13 mouse cellular contexts compared by ENCODE assay signal in the genomic region with DNA sequence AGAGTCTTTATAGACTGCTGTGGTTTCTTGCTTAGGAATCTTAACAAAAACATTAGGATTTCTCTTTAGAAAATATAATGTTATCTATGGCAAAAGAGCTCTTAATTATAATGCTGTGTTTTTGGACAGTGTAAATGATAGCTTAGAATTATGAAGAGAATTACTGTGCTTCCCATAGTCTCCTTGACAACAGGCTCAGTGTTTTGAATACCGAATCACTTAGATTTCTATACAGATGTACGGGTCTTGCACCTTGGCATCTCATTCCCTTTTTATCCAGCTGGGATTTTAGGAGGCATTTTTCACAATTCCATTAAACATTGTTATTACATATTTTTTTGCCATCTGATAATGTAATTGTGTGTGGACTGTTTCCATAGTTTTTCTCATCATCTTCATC.
"Had no signal": no experiment of that assay in that cellular context is flagged by ENCODE, and none has a peak within 500 bp of the region (broad histone marks: within the 10 kb centered on the region; RNA-seq: fewer than 3 reads in every experiment).

No protein-coding gene starts in this region.

- DNase-seq: kidney, adult 9 months; kidney, postnatal 36 days; lung, embryonic 14.5 days; lung, postnatal 10 days; lung, postnatal 4 days; spleen, adult 18-20 months; thymus, adult 18-20 months; thymus, postnatal 14 days had no signal

- H3K4me3 ChIP-seq: limb, embryonic 15.5 days; liver, embryonic 12.5 days; midbrain, embryonic 12.5 days; neural tube, embryonic 13.5 days had no signal

- H3K27ac ChIP-seq: kidney, postnatal 0 days; limb, embryonic 15.5 days; liver, embryonic 12.5 days had no signal

- H3K9me3 ChIP-seq: limb, embryonic 15.5 days; liver, embryonic 12.5 days; midbrain, embryonic 12.5 days; neural tube, embryonic 13.5 days had no signal

- H3K9ac ChIP-seq: limb, embryonic 15.5 days; liver, embryonic 12.5 days; lung, embryonic 14.5 days; midbrain, embryonic 12.5 days; neural tube, embryonic 13.5 days had no signal

- ATAC-seq: liver, embryonic 12.5 days had no signal

- H3K4me2 ChIP-seq: limb, embryonic 15.5 days; liver, embryonic 12.5 days; lung, embryonic 14.5 days; midbrain, embryonic 12.5 days; neural tube, embryonic 13.5 days had no signal

- H3K4me1 ChIP-seq: liver, embryonic 12.5 days had no signal

- H3K27me3 ChIP-seq: limb, embryonic 15.5 days; liver, embryonic 12.5 days; midbrain, embryonic 12.5 days; neural tube, embryonic 13.5 days had no signal

- H3K36me3 ChIP-seq: limb, embryonic 15.5 days; liver, embryonic 12.5 days; midbrain, embryonic 12.5 days; neural tube, embryonic 13.5 days had no signal
